ENCODE assay signal across 16 mouse cellular contexts in genomic region chr11:68583906-68584480, GRCm38 (mm10). TPM values are rescaled to one million over a fixed set of nuclear protein-coding genes. Genes with fewer than 3 reads are reported as not detected.
DNase-seq lines count a peak whose midpoint lies in the region; ATAC-seq lines count a peak whose summit lies in the region.
"Had no signal": no experiment of that assay in that cellular context is flagged by ENCODE, and none has a peak within 500 bp of the region (broad histone marks: within the 10 kb centered on the region; RNA-seq: fewer than 3 reads in every experiment).

No protein-coding gene starts in this region.

- H3K4me1 ChIP-seq in hindbrain, embryonic 12.5 days = peaks cover 11% of the 10 kb centered on the region
- no peaks in the 10 kb centered on the region for H3K4me1 ChIP-seq in hindbrain, embryonic 11.5 days (replicated peaks; ENCODE audit: control insufficient read depth, insufficient read depth, low read length)
- peaks cover 4% of the 10 kb centered on the region for H3K4me1 ChIP-seq in lung, embryonic 16.5 days (replicated peaks; ENCODE audit: control insufficient read depth, insufficient read depth, low read length)
- H3K4me1 ChIP-seq in hindbrain, embryonic 15.5 days (replicated peaks) = peaks cover 22% of the 10 kb centered on the region
- peaks cover 18% of the 10 kb centered on the region for H3K4me1 ChIP-seq in midbrain, embryonic 16.5 days (ENCODE audit: control insufficient read depth, insufficient read depth, low read length)
- H3K4me1 ChIP-seq: liver, embryonic 13.5 days had no signal

- H3K36me3 ChIP-seq in hindbrain, embryonic 12.5 days = no peaks in the 10 kb centered on the region
- H3K36me3 ChIP-seq in hindbrain, embryonic 11.5 days (ENCODE audit: control insufficient read depth, insufficient read depth, low read length) = no peaks in the 10 kb centered on the region
- H3K36me3 ChIP-seq in lung, embryonic 16.5 days (ENCODE audit: control insufficient read depth, insufficient read depth, low read length) = no peaks in the 10 kb centered on the region
- no peaks in the 10 kb centered on the region for H3K36me3 ChIP-seq in hindbrain, embryonic 15.5 days
- no peaks in the 10 kb centered on the region for H3K36me3 ChIP-seq in midbrain, embryonic 16.5 days (ENCODE audit: control insufficient read depth, insufficient read depth, low read length)
- H3K36me3 ChIP-seq: embryonic facial prominence, embryonic 13.5 days; limb, embryonic 10.5 days; liver, embryonic 13.5 days had no signal

- H3K9ac ChIP-seq in hindbrain, embryonic 12.5 days = no peak overlapping the region
- H3K9ac ChIP-seq in hindbrain, embryonic 11.5 days (ENCODE audit: low read depth, low read length) = no peak overlapping the region
- no peak overlapping the region for H3K9ac ChIP-seq in lung, embryonic 16.5 days (ENCODE audit: low read length)
- no peak overlapping the region for H3K9ac ChIP-seq in hindbrain, embryonic 15.5 days
- H3K9ac ChIP-seq in midbrain, embryonic 16.5 days (ENCODE audit: low read depth, low read length) = no peak overlapping the region
- H3K9ac ChIP-seq: embryonic facial prominence, embryonic 13.5 days; liver, embryonic 13.5 days had no signal

- no peak for DNase-seq in hindbrain, embryonic 11.5 days (ENCODE audit: low spot score)
- DNase-seq in lung, postnatal 14 days = no peak
- no peak for DNase-seq in MN1 (ENCODE audit: low spot score)
- DNase-seq: adrenal gland, postnatal 36 days; gastrocnemius, postnatal 25 days; kidney, adult 9 months; liver, embryonic 13.5 days; thymus, postnatal 14 days had no signal

- H3K27me3 ChIP-seq in hindbrain, embryonic 12.5 days = 0 out of 2 replicates have a peak, but pooled peaks cover 3% of the 10 kb centered on the region
- H3K27me3 ChIP-seq in hindbrain, embryonic 11.5 days (ENCODE audit: control insufficient read depth, insufficient read depth, low read length) = no peaks in the 10 kb centered on the region
- no peaks in the 10 kb centered on the region for H3K27me3 ChIP-seq in lung, embryonic 16.5 days (ENCODE audit: control insufficient read depth, insufficient read depth, low read depth, low read length)
- H3K27me3 ChIP-seq in hindbrain, embryonic 15.5 days = no peaks in the 10 kb centered on the region
- H3K27me3 ChIP-seq in midbrain, embryonic 16.5 days (ENCODE audit: control insufficient read depth, insufficient read depth, low read depth, low read length) = no peaks in the 10 kb centered on the region
- H3K27me3 ChIP-seq: embryonic facial prominence, embryonic 13.5 days; liver, embryonic 13.5 days had no signal

- H3K27ac ChIP-seq in hindbrain, embryonic 12.5 days = peak overlapping the region; percentile 23; the same call in 1 of the 2 replicates
- H3K27ac ChIP-seq in hindbrain, embryonic 11.5 days (ENCODE audit: low read depth, low read length) = no peak overlapping the region
- H3K27ac ChIP-seq in lung, embryonic 16.5 days (ENCODE audit: low read length) = peak overlapping the region; percentile 36; the same call in 1 of the 2 replicates
- peak overlapping the region; percentile 72 for H3K27ac ChIP-seq in hindbrain, embryonic 15.5 days (replicated peaks)
- H3K27ac ChIP-seq in midbrain, embryonic 16.5 days (ENCODE audit: low read length) = peak overlapping the region; percentile 38
- H3K27ac ChIP-seq: embryonic facial prominence, embryonic 13.5 days; limb, embryonic 10.5 days; liver, embryonic 13.5 days had no signal

- WGBS in hindbrain, embryonic 12.5 days = 74% methylated on average over 8 of the region's 8 CpGs
- WGBS in hindbrain, embryonic 11.5 days = 77% methylated on average over 8 of the region's 8 CpGs
- WGBS in lung, embryonic 16.5 days = 60% methylated on average over 8 of the region's 8 CpGs
- 60% methylated on average over 8 of the region's 8 CpGs for WGBS in hindbrain, embryonic 15.5 days
- 53% methylated on average over 8 of the region's 8 CpGs for WGBS in midbrain, embryonic 16.5 days

- no peak overlapping the region for H3K4me3 ChIP-seq in hindbrain, embryonic 12.5 days
- no peak overlapping the region for H3K4me3 ChIP-seq in hindbrain, embryonic 11.5 days (ENCODE audit: low read depth, low read length)
- H3K4me3 ChIP-seq in lung, embryonic 16.5 days (ENCODE audit: low read length) = no peak overlapping the region
- H3K4me3 ChIP-seq in hindbrain, embryonic 15.5 days = no peak overlapping the region
- H3K4me3 ChIP-seq in midbrain, embryonic 16.5 days (ENCODE audit: low read depth, low read length) = no peak overlapping the region
- H3K4me3 ChIP-seq: embryonic facial prominence, embryonic 13.5 days; limb, embryonic 10.5 days; liver, embryonic 13.5 days; myocyte had no signal

- no peak for ATAC-seq in hindbrain, embryonic 12.5 days (ENCODE audit: low FRiP score)
- ATAC-seq in hindbrain, embryonic 11.5 days (ENCODE audit: low FRiP score) = no peak
- 0 out of 2 replicates have a peak, but pooled peaks have one; percentile 24 for ATAC-seq in lung, embryonic 16.5 days (ENCODE audit: low read depth)
- no peak for ATAC-seq in hindbrain, embryonic 15.5 days (ENCODE audit: low FRiP score, low read depth)
- ATAC-seq in midbrain, embryonic 16.5 days = no peak
- ATAC-seq: activated CD4-positive, CD25-positive, alpha-beta regulatory T cell, adult 4 months had no signal

- no peak overlapping the region for H3K4me2 ChIP-seq in hindbrain, embryonic 12.5 days (replicated peaks)
- H3K4me2 ChIP-seq in hindbrain, embryonic 11.5 days (replicated peaks; ENCODE audit: low read depth, low read length) = no peak overlapping the region
- no peak overlapping the region for H3K4me2 ChIP-seq in lung, embryonic 16.5 days (ENCODE audit: low read depth, low read length)
- H3K4me2 ChIP-seq in hindbrain, embryonic 15.5 days = no peak overlapping the region
- no peak overlapping the region for H3K4me2 ChIP-seq in midbrain, embryonic 16.5 days (ENCODE audit: low read length)
- H3K4me2 ChIP-seq: embryonic facial prominence, embryonic 13.5 days; liver, embryonic 13.5 days had no signal

- no peaks in the 10 kb centered on the region for H3K9me3 ChIP-seq in hindbrain, embryonic 12.5 days (replicated peaks)
- no peaks in the 10 kb centered on the region for H3K9me3 ChIP-seq in hindbrain, embryonic 11.5 days (ENCODE audit: control insufficient read depth, low read length)
- H3K9me3 ChIP-seq in lung, embryonic 16.5 days (ENCODE audit: control insufficient read depth, low read length) = no peaks in the 10 kb centered on the region
- H3K9me3 ChIP-seq in hindbrain, embryonic 15.5 days = no peaks in the 10 kb centered on the region
- no peaks in the 10 kb centered on the region for H3K9me3 ChIP-seq in midbrain, embryonic 16.5 days (replicated peaks; ENCODE audit: control insufficient read depth, low read length, poor library complexity, severe bottlenecking)
- H3K9me3 ChIP-seq: embryonic facial prominence, embryonic 13.5 days; limb, embryonic 10.5 days; liver, embryonic 13.5 days had no signal

RNA-seq across cellular contexts. Expression of gene Ccdc42, which starts 2.8 kb away (rescaled TPM):
- polyA plus RNA-seq in hindbrain, embryonic 12.5 days (2016; fragmentation: Nextera tagmentation; extraction: Ambion mirVana) = 0.66 and 0.99 TPM in 2 replicates
- polyA plus RNA-seq in hindbrain, embryonic 11.5 days (2014; fragmentation: Nextera tagmentation; extraction: Ambion mirVana) = 1.4 and 1.6 TPM in 2 replicates
- 0.67 and 1.1 TPM in 2 replicates for polyA plus RNA-seq in lung, embryonic 16.5 days (2015; fragmentation: Nextera tagmentation; extraction: Ambion mirVana)
- 0.17 and 0.25 TPM in 2 replicates for polyA plus RNA-seq in hindbrain, embryonic 15.5 days (2015; fragmentation: Nextera tagmentation; extraction: Ambion mirVana)
- polyA plus RNA-seq in midbrain, embryonic 16.5 days (2015; fragmentation: Nextera tagmentation; extraction: Ambion mirVana) = 0.18 and 0.65 TPM in 2 replicates
- polyA plus RNA-seq: activated CD4-positive, CD25-positive, alpha-beta regulatory T cell, adult 4 months; embryonic facial prominence, embryonic 13.5 days; myocyte had no signal

RNA-seq across cellular contexts. Expression of gene Mfsd6l, which starts 28.0 kb away (rescaled TPM):
- 0.14 and 0.30 TPM in 2 replicates for polyA plus RNA-seq in hindbrain, embryonic 12.5 days (2016; fragmentation: Nextera tagmentation; extraction: Ambion mirVana)
- 0.10 TPM in 1 of 2 replicates, not detected in the other for polyA plus RNA-seq in hindbrain, embryonic 11.5 days (2014; fragmentation: Nextera tagmentation; extraction: Ambion mirVana)
- polyA plus RNA-seq in lung, embryonic 16.5 days (2015; fragmentation: Nextera tagmentation; extraction: Ambion mirVana) = 4.1 and 4.3 TPM in 2 replicates
- polyA plus RNA-seq in hindbrain, embryonic 15.5 days (2015; fragmentation: Nextera tagmentation; extraction: Ambion mirVana) = not detected in 2 replicates
- 0.09 TPM in 1 of 2 replicates, not detected in the other for polyA plus RNA-seq in midbrain, embryonic 16.5 days (2015; fragmentation: Nextera tagmentation; extraction: Ambion mirVana)
- polyA plus RNA-seq: activated CD4-positive, CD25-positive, alpha-beta regulatory T cell, adult 4 months; liver, embryonic 13.5 days; myocyte had no signal
